In genomic region chr9:69036296-69036695, GRCm38 (mm10) we compare ENCODE assay signal across 23 mouse cellular contexts.
DNase-seq lines count a peak whose midpoint lies in the region.
"Had no signal": no experiment of that assay in that cellular context is flagged by ENCODE, and none has a peak within 500 bp of the region (broad histone marks: within the 10 kb centered on the region; RNA-seq: fewer than 3 reads in every experiment).

No protein-coding gene starts in this region.

- H3K27ac ChIP-seq in limb, embryonic 10.5 days, result no peak overlapping the region
- H3K27ac ChIP-seq: forebrain, embryonic 13.5 days; hindbrain, embryonic 12.5 days; left cerebral cortex, adult 2 months; limb, embryonic 13.5 days; lung, embryonic 15.5 days; midbrain, embryonic 12.5 days; neural tube, embryonic 13.5 days; stomach, embryonic 15.5 days had no signal

- H3K4me1 ChIP-seq in limb, embryonic 10.5 days, result no peaks in the 10 kb centered on the region
- H3K4me1 ChIP-seq: forebrain, embryonic 13.5 days; lung, embryonic 15.5 days; midbrain, embryonic 12.5 days; stomach, embryonic 15.5 days had no signal

- no peak overlapping the region for H3K4me3 ChIP-seq in limb, embryonic 10.5 days
- H3K4me3 ChIP-seq: forebrain, embryonic 13.5 days; hindbrain, embryonic 12.5 days; left cerebral cortex, adult 2 months; limb, embryonic 13.5 days; lung, embryonic 15.5 days; megakaryocyte, embryonic 14.5 days; midbrain, embryonic 12.5 days; myocyte; neural tube, embryonic 13.5 days; stomach, embryonic 15.5 days had no signal

- no peaks in the 10 kb centered on the region for H3K27me3 ChIP-seq in limb, embryonic 10.5 days (ENCODE audit: low read depth, poor library complexity, severe bottlenecking)
- H3K27me3 ChIP-seq: CH12.LX; forebrain, embryonic 13.5 days; hindbrain, embryonic 12.5 days; limb, embryonic 13.5 days; lung, embryonic 15.5 days; midbrain, embryonic 12.5 days; neural tube, embryonic 13.5 days; stomach, embryonic 15.5 days had no signal

- peak; percentile 88 for DNase-seq in heart, adult 11 months
- no peak for DNase-seq in heart, postnatal 14 days
- peak; percentile 55 for DNase-seq in retina, embryonic 14.5 days (ENCODE audit: low spot score)
- peak; percentile 58 to 63 for DNase-seq in thymus, postnatal 10 days (ENCODE audit: low spot score in 2 of 2)
- DNase-seq in Muller cell, postnatal 12 days (ENCODE audit: inconsistent ontology term), result no peak
- no peak for DNase-seq in limb, embryonic 10.5 days (ENCODE audit: low spot score)
- no peak for DNase-seq in right cerebral cortex, postnatal 36 days (ENCODE audit: low spot score in 2 of 2)
- DNase-seq: adrenal gland, postnatal 10 days; cerebellum, adult 8-10 months; cerebellum, postnatal 36 days; kidney, postnatal 10 days; right cerebral cortex, postnatal 14 days had no signal

- no peaks in the 10 kb centered on the region for H3K36me3 ChIP-seq in limb, embryonic 10.5 days
- H3K36me3 ChIP-seq: hindbrain, embryonic 12.5 days; limb, embryonic 13.5 days; lung, embryonic 15.5 days; midbrain, embryonic 12.5 days; neural tube, embryonic 13.5 days; stomach, embryonic 15.5 days had no signal

- WGBS in limb, embryonic 10.5 days, result 74% methylated on average over 3 of the region's 3 CpGs

- H3K9me3 ChIP-seq in limb, embryonic 10.5 days (replicated peaks), result no peaks in the 10 kb centered on the region
- H3K9me3 ChIP-seq: hindbrain, embryonic 12.5 days; limb, embryonic 13.5 days; lung, embryonic 15.5 days; midbrain, embryonic 12.5 days; neural tube, embryonic 13.5 days; stomach, embryonic 15.5 days had no signal

- intact Hi-C loops in heart, postnatal 14 days (cut with DNase I), result loop anchor here (5.0 kb wide), 1 partner anchor 39 kb away; no protein-coding TSS in a partner anchor

Comparison
In these comparisons a context has a peak if more than half of its experiments do, and no peak if none do; other contexts are left out.
1. DNase-seq: peak in heart, adult 11 months (single experiment), retina, embryonic 14.5 days (single experiment) and thymus, postnatal 10 days (2 of 2); none in heart, postnatal 14 days (0 of 2), Muller cell, postnatal 12 days (single experiment), limb, embryonic 10.5 days (single experiment) and right cerebral cortex, postnatal 36 days (0 of 2).